Mouse (Mus musculus) neural tube, embryonic 11.5 days (tissue): ENCODE data around the gene Osbpl11. TPM values are rescaled to one million over a fixed set of nuclear protein-coding genes. Genes with fewer than 3 reads are reported as not detected.

ENCODE experiments used
- ATAC-seq: fragments of 200-750 bp; cut with Nextera tagmentation; 2 replicates; pipeline ENCODE4 v1.8.0; 2017; ENCODE audit warnings: moderate number of reproducible peaks, mild to moderate bottlenecking, moderate TSS enrichment, moderate library complexity; ENCODE audit not compliant: insufficient read depth, low FRiP score, low TSS enrichment
- DNase-seq: peaks from one replicate; pipeline ENCODE4 v3.0.0-alpha.2; 2015; ENCODE audit warnings: low spot score
- H3K27ac ChIP-seq: fragments of 300-500 bp; sonication (generic); 2 replicates; pipeline ENCODE4 v1.5.1; 2014; ENCODE audit warnings: low read depth, mild to moderate bottlenecking, low read length
- H3K27me3 ChIP-seq: fragments of 300-500 bp; sonication (generic); 2 replicates; pipeline ENCODE4 v1.6.1; 2014; ENCODE audit warnings: mild to moderate bottlenecking, low read length, mixed read lengths; ENCODE audit not compliant: control insufficient read depth, insufficient read depth
- H3K36me3 ChIP-seq: fragments of 300-500 bp; sonication (generic); 2 replicates; pipeline ENCODE4 v1.6.1; 2014; ENCODE audit warnings: mild to moderate bottlenecking, low read length, moderate library complexity, mixed read lengths; ENCODE audit not compliant: control insufficient read depth, insufficient read depth
- H3K4me1 ChIP-seq: fragments of 300-500 bp; sonication (generic); 2 replicates; pipeline ENCODE4 v1.6.1; 2014; ENCODE audit warnings: low read length, mixed read lengths; ENCODE audit not compliant: control insufficient read depth, insufficient read depth
- H3K4me2 ChIP-seq: fragments of 300-500 bp; sonication (generic); 2 replicates; pipeline ENCODE4 v1.6.1; 2014; ENCODE audit warnings: low read depth, mild to moderate bottlenecking, moderate library complexity
- H3K4me3 ChIP-seq: fragments of 300-500 bp; sonication (generic); 2 replicates; pipeline ENCODE4 v1.5.1; 2014; ENCODE audit warnings: low read depth, low read length
- H3K9ac ChIP-seq: fragments of 300-500 bp; sonication (generic); 2 replicates; pipeline ENCODE4 v1.6.1; 2014; ENCODE audit warnings: mild to moderate bottlenecking, low read length
- H3K9me3 ChIP-seq: fragments of 300-500 bp; sonication (generic); 2 replicates; pipeline ENCODE4 v1.6.1; 2016; ENCODE audit warnings: low read length; ENCODE audit not compliant: control insufficient read depth
- WGBS: fragments of 180-500 bp; shearing (Covaris S2); extraction: QIAGEN DNeasy Blood & Tissue Kit; methylation state at CpG from one replicate; pipeline ENCODE4 v1.1.7; 2014; 5-methylcytosine and 5-hydroxymethylcytosine counted together
- polyA plus RNA-seq: library from polyadenylated mRNA; unstranded; fragments of >200 nt; fragmentation: Nextera tagmentation; extraction: Ambion mirVana; gene quantifications from 2 replicates; pipeline ENCODE4 v1.2.1, GENCODE M21; 2014

Osbpl11 gene
- polyA plus RNA-seq, 1 experiment from 2014 or later: 30.3 TPM

GRCm38 (mm10) chr16:33289981-33290380 is 105.1 kb downstream of the Osbpl11 start:
- Histone ChIP-seq H3K4me3 (no peak overlapping the region), H3K36me3 (peaks cover 30% of the 10 kb centered on the region), H3K4me2 (no peak overlapping the region), H3K27ac (no peak overlapping the region), H3K9ac (no peak overlapping the region), H3K4me1 (no peaks in the 10 kb centered on the region), H3K9me3 (0 out of 2 replicates have a peak, but pooled peaks cover 4% of the 10 kb centered on the region), H3K27me3 (no peaks in the 10 kb centered on the region)
- no peak for DNase-seq
- no peak for ATAC-seq
- 94% methylated on average over 7 of the region's 7 CpGs for WGBS

GRCm38 (mm10) chr16:33292241-33292640 is 107.4 kb downstream of the Osbpl11 start:
- ATAC-seq: no peak
- H3K27ac ChIP-seq: no peak overlapping the region
- H3K4me2 ChIP-seq: no peak overlapping the region
- no peak overlapping the region for H3K4me3 ChIP-seq
- H3K27me3 ChIP-seq: no peaks in the 10 kb centered on the region
- peaks cover 36% of the 10 kb centered on the region for H3K36me3 ChIP-seq
- 97% methylated on average over 7 of the region's 7 CpGs for WGBS
- H3K4me1 ChIP-seq: no peaks in the 10 kb centered on the region
- DNase-seq: no peak
- 0 out of 2 replicates have a peak, but pooled peaks cover 4% of the 10 kb centered on the region for H3K9me3 ChIP-seq
- no peak overlapping the region for H3K9ac ChIP-seq

Other genes with a start within 250 kb of the Osbpl11 start
- 4.4 and 5.0 TPM in 2 replicates for gene Iqcg, start 128.9 kb upstream of the Osbpl11 start, polyA plus RNA-seq
- gene Rpl35a, start 128.6 kb upstream of the Osbpl11 start, polyA plus RNA-seq: 780 and 838 TPM in 2 replicates
- 2.5 and 3.8 TPM in 2 replicates for gene Lmln, start 122.5 kb upstream of the Osbpl11 start, polyA plus RNA-seq
- 75.4 and 85.1 TPM in 2 replicates for gene Snx4, start 66.4 kb downstream of the Osbpl11 start, polyA plus RNA-seq
- gene Zfp148, start 195.8 kb downstream of the Osbpl11 start, polyA plus RNA-seq: 45.4 and 46.5 TPM in 2 replicates